Mouse (Mus musculus): ENCODE data around the gene Zfp36l3.

DNA sequence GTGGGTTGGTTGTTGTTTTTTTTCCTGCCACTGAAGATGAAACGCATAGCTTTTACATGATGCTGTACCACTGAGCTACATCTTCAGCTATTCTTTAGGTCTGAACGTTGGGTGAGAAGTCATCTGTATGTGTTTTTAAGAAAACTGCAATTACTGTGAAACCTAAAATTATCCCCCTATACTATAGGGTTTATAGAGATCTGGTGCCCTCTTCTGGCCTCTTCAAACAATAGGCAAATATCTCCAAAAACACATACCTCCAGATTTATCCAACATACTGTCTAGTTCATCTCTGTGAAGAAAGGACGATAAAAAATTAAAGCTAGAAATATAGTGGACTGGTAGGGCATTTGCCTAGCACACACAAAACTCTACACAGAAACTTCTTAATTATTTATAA lies 22.9 kb upstream of the Zfp36l3 start:
- TF ChIP-seq ZC3H11A (IDR thresholded peaks at IDR 0.05; ENCODE audit: low read depth, low read length) (peak; percentile 35; the same call in 1 of the 2 replicates), USF1 (IDR thresholded peaks at IDR 0.05; ENCODE audit: low read depth, low read length) (no peak), POLR2A (IDR thresholded peaks at IDR 0.05; ENCODE audit: control insufficient read depth in 1 of 2, insufficient read depth in 1 of 2, low read depth in 1 of 2, low read length in 2 of 2, poor library complexity in 1 of 2) (no peak), SMC3 (IDR thresholded peaks at IDR 0.05; ENCODE audit: low read depth, low read length) (no peak; the same call in 1 of the 2 replicates), CTCF (IDR thresholded peaks at IDR 0.05 in 2 of 3, conservative IDR thresholded peaks at IDR 0.05 in 1 of 3; ENCODE audit: control insufficient read depth in 1 of 3, insufficient read depth in 1 of 3, low read depth in 2 of 3, low read length in 3 of 3, poor library complexity in 1 of 3, severe bottlenecking in 1 of 3) (peak in 1 of 3 experiments; percentile 39; a peak in 2 of 6 replicates)
